Mouse (Mus musculus) limb, embryonic 14.5 days (tissue): ENCODE data around the gene Med7. TPM values are rescaled to one million over a fixed set of nuclear protein-coding genes. Genes with fewer than 3 reads are reported as not detected.
"Not testable (repeated sequence)": the region's sequence is repeated elsewhere in the genome, so short reads cannot be mapped to it uniquely, and the experiment has no call there.

Experiments used
- ATAC-seq: fragments of 200-750 bp; cut with Nextera tagmentation; 2 replicates; pipeline ENCODE4 v1.8.0; 2017; ENCODE audit warnings: low read depth, moderate number of reproducible peaks, moderate TSS enrichment; ENCODE audit not compliant: low FRiP score
- DNase-seq: peaks from one replicate; pipeline ENCODE4 v3.0.0-alpha.2; 2015; ENCODE audit warnings: low spot score
- H3K27ac ChIP-seq: fragments of 300-500 bp; sonication (generic); replicated peaks from 2 replicates; pipeline ENCODE4 v1.5.1; 2014; ENCODE audit warnings: low read depth, mild to moderate bottlenecking, low read length, moderate library complexity, mixed read lengths
- H3K27me3 ChIP-seq: fragments of 300-500 bp; sonication (generic); 2 replicates; pipeline ENCODE4 v1.6.1; 2014; ENCODE audit warnings: low read length, mixed read lengths; ENCODE audit not compliant: control insufficient read depth, insufficient read depth
- H3K36me3 ChIP-seq: fragments of 300-500 bp; sonication (generic); 2 replicates; pipeline ENCODE4 v1.6.1; 2014; ENCODE audit warnings: mild to moderate bottlenecking, low read length, moderate library complexity, mixed read lengths; ENCODE audit not compliant: control insufficient read depth, insufficient read depth
- H3K4me1 ChIP-seq: fragments of 300-500 bp; sonication (generic); 2 replicates; pipeline ENCODE4 v1.6.1; 2014; ENCODE audit warnings: antibody characterized with exemption, low read length, mixed read lengths; ENCODE audit not compliant: control insufficient read depth, insufficient read depth
- H3K4me2 ChIP-seq: fragments of 300-500 bp; sonication (generic); replicated peaks from 2 replicates; pipeline ENCODE4 v1.6.1; 2014; ENCODE audit warnings: low read depth, mild to moderate bottlenecking, low read length, moderate library complexity; ENCODE audit not compliant: severe bottlenecking
- H3K4me3 ChIP-seq: fragments of 300-500 bp; sonication (generic); replicated peaks from 2 replicates; pipeline ENCODE4 v1.5.1; 2014; ENCODE audit warnings: low read length
- H3K9ac ChIP-seq: fragments of 300-500 bp; sonication (generic); 2 replicates; pipeline ENCODE4 v1.6.1; 2014; ENCODE audit warnings: mild to moderate bottlenecking, low read depth, low read length, moderate library complexity; ENCODE audit not compliant: severe bottlenecking
- H3K9me3 ChIP-seq: fragments of 300-500 bp; sonication (generic); 2 replicates; pipeline ENCODE4 v1.6.1; 2016; ENCODE audit warnings: low read length; ENCODE audit not compliant: control insufficient read depth
- POLR2A ChIP-seq: fragments of 200-500 bp; IDR thresholded peaks from 2 replicates; pipeline ENCODE4 v1.8.0; 2012; ENCODE audit warnings: inconsistent platforms, mild to moderate bottlenecking, moderate library complexity, borderline replicate concordance; ENCODE audit not compliant: insufficient read depth, insufficient read length; ENCODE audit errors: extremely low read depth
- WGBS: fragments of 180-500 bp; shearing (Covaris S2); extraction: QIAGEN DNeasy Blood & Tissue Kit; methylation state at CpG from one replicate; pipeline ENCODE4 v1.1.7; 2014; 5-methylcytosine and 5-hydroxymethylcytosine counted together
- polyA plus RNA-seq, 2 experiments: library from polyadenylated mRNA; depleted of rRNA in 1 of 2; stranded (reverse) in 1 of 2; unstranded in 1 of 2; fragments of >200 nt; fragmentation: Nextera tagmentation in 1 of 2; extraction: Ambion mirVana in 1 of 2; gene quantifications; 2 replicates each; pipeline versions ENCODE4 v1.2.1 to v1.2.3; 2012 to 2014

The Med7 gene
- polyA plus RNA-seq, 2 experiments = 46.1 to 75.8 TPM

GRCm38 (mm10) chr11:46406721-46407120, 30.0 kb upstream of the Med7 start:
- Histone ChIP-seq H3K9me3 (no peaks in the 10 kb centered on the region), H3K4me2 (no peak overlapping the region), H3K36me3 (no peaks in the 10 kb centered on the region), H3K9ac (no peak overlapping the region), H3K4me3 (no peak overlapping the region), H3K4me1 (no peaks in the 10 kb centered on the region), H3K27ac (no peak overlapping the region), H3K27me3 (no peaks in the 10 kb centered on the region)
- no peak for TF ChIP-seq POLR2A
- ATAC-seq = no peak
- no peak for DNase-seq
- 37% methylated on average over 10 of the region's 10 CpGs for WGBS

GRCm38 (mm10) chr11:46410018-46410563, 26.6 kb upstream of the Med7 start:
- Histone ChIP-seq H3K4me3 (no peak overlapping the region), H3K4me2 (no peak overlapping the region), H3K27ac (no peak overlapping the region), H3K9ac (no peak overlapping the region), H3K4me1 (no peaks in the 10 kb centered on the region), H3K36me3 (no peaks in the 10 kb centered on the region), H3K27me3 (no peaks in the 10 kb centered on the region), H3K9me3 (no peaks in the 10 kb centered on the region)
- no peak for DNase-seq
- TF ChIP-seq POLR2A = no peak
- 55% methylated on average over 2 of the region's 2 CpGs for WGBS
- no peak for ATAC-seq

- H3K4me2 ChIP-seq = no peak overlapping the region
- no peaks in the 10 kb centered on the region for H3K36me3 ChIP-seq
- 6% methylated on average over 1 of the region's 1 CpGs for WGBS
- no peaks in the 10 kb centered on the region for H3K27me3 ChIP-seq
- no peak overlapping the region for H3K9ac ChIP-seq
- H3K27ac ChIP-seq = no peak overlapping the region
- TF ChIP-seq POLR2A = no peak
- no peak overlapping the region for H3K4me3 ChIP-seq
- DNase-seq (peak; percentile 70), ATAC-seq (peak; percentile 91)
- peaks cover 4% of the 10 kb centered on the region; the same call in 1 of the 2 replicates for H3K4me1 ChIP-seq
- no peaks in the 10 kb centered on the region for H3K9me3 ChIP-seq
Measured at GRCm38 (mm10) chr11:46418438-46418837, 18.3 kb upstream of the Med7 start.

GRCm38 (mm10) chr11:46418860-46419259, 17.9 kb upstream of the Med7 start:
- H3K36me3 ChIP-seq = no peaks in the 10 kb centered on the region
- H3K4me2 ChIP-seq = no peak overlapping the region
- TF ChIP-seq POLR2A = no peak
- DNase-seq = peak; percentile 57
- 30% methylated on average over 5 of the region's 5 CpGs for WGBS
- ATAC-seq = peak; percentile 60; the same call in 1 of the 2 replicates
- H3K4me3 ChIP-seq = no peak overlapping the region
- H3K27me3 ChIP-seq = no peaks in the 10 kb centered on the region
- no peak overlapping the region for H3K9ac ChIP-seq
- peaks cover 4% of the 10 kb centered on the region; the same call in 1 of the 2 replicates for H3K4me1 ChIP-seq
- no peaks in the 10 kb centered on the region for H3K9me3 ChIP-seq
- no peak overlapping the region for H3K27ac ChIP-seq

GRCm38 (mm10) chr11:46421086-46421888, 15.4 kb upstream of the Med7 start:
- Histone ChIP-seq H3K27me3 (no peaks in the 10 kb centered on the region), H3K4me2 (no peak overlapping the region), H3K4me3 (no peak overlapping the region), H3K27ac (no peak overlapping the region), H3K4me1 (peaks cover 4% of the 10 kb centered on the region; the same call in 1 of the 2 replicates), H3K9ac (no peak overlapping the region), H3K36me3 (no peaks in the 10 kb centered on the region), H3K9me3 (no peaks in the 10 kb centered on the region)
- 74% methylated on average over 8 of the region's 8 CpGs for WGBS
- no peak for TF ChIP-seq POLR2A
- DNase-seq (no peak), ATAC-seq (no peak)

GRCm38 (mm10) chr11:46428131-46428530, 8.6 kb upstream of the Med7 start:
- 42% methylated on average over 4 of the region's 4 CpGs for WGBS
- DNase-seq, H3K27me3 ChIP-seq, H3K4me1 ChIP-seq, ATAC-seq, H3K36me3 ChIP-seq, H3K4me2 ChIP-seq, H3K9ac ChIP-seq, H3K9me3 ChIP-seq, H3K4me3 ChIP-seq, H3K27ac ChIP-seq: not testable (repeated sequence)
